Mouse (Mus musculus): Measurements from ENCODE around the gene Clasp1. TPM values are rescaled to one million over a fixed set of nuclear protein-coding genes. Genes with fewer than 3 reads are reported as not detected.

Gene Clasp1
- polyA plus RNA-seq, 1 experiment from 2014 or later, result 117 TPM

DNA sequence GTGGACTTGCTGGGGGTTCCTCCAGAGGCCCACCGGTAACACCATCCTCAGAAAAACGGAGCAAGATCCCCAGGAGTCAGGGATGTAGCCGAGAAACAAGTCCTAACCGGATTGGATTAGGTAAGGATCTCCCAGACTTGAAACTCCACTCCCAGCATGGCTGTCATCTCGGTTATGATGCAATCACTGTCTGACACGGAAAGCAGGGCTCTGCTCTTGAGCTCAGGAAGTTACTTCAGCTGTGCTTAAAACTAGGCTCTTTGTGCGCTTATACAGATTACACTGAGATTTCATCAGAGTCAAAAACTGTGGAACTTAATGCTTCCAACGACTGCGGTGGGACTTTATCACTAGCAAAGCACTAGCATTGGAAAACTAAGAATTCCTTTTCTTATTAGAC lies 136.5 kb downstream of the Clasp1 start:
- no peak for ATAC-seq (ENCODE audit: insufficient number of reproducible peaks, insufficient read depth, low FRiP score, low read depth)
- 73% methylated on average over 9 of the region's 9 CpGs for WGBS
- no peak overlapping the region for H3K9ac ChIP-seq (ENCODE audit: low read length)
- peaks cover 91% of the 10 kb centered on the region for H3K36me3 ChIP-seq (ENCODE audit: control insufficient read depth, insufficient read depth, low read length)
- H3K4me2 ChIP-seq (ENCODE audit: low read length), result no peak overlapping the region
- H3K4me1 ChIP-seq (ENCODE audit: control insufficient read depth in 2 of 2, insufficient read depth in 2 of 2, low read length in 2 of 2), result no peaks in the 10 kb centered on the region
- H3K27me3 ChIP-seq (ENCODE audit: control insufficient read depth, insufficient read depth, low read length), result no peaks in the 10 kb centered on the region
- no peak overlapping the region for H3K4me3 ChIP-seq (ENCODE audit: control insufficient read depth in 1 of 2, insufficient read depth in 1 of 2, low read depth in 1 of 2, low read length in 2 of 2)
- H3K27ac ChIP-seq (replicated peaks in 1 of 2; ENCODE audit: control insufficient read depth in 1 of 2, insufficient read depth in 1 of 2, low read depth in 2 of 2, low read length in 2 of 2), result no peak overlapping the region
- H3K9me3 ChIP-seq (ENCODE audit: control insufficient read depth, low read length), result no peaks in the 10 kb centered on the region

GRCm38 (mm10) chr1:118529213-118529612 lies 140.4 kb downstream of the Clasp1 start:
- H3K36me3 ChIP-seq (ENCODE audit: control insufficient read depth, insufficient read depth, low read length), result peaks cover 100% of the 10 kb centered on the region
- H3K9ac ChIP-seq (ENCODE audit: low read length), result no peak overlapping the region
- ATAC-seq (ENCODE audit: insufficient number of reproducible peaks, insufficient read depth, low FRiP score, low read depth), result no peak
- H3K4me1 ChIP-seq (ENCODE audit: control insufficient read depth in 2 of 2, insufficient read depth in 2 of 2, low read length in 2 of 2), result no peaks in the 10 kb centered on the region
- no peak overlapping the region for H3K27ac ChIP-seq (replicated peaks in 1 of 2; ENCODE audit: control insufficient read depth in 1 of 2, insufficient read depth in 1 of 2, low read depth in 2 of 2, low read length in 2 of 2)
- no peak overlapping the region for H3K4me2 ChIP-seq (ENCODE audit: low read length)
- H3K27me3 ChIP-seq (ENCODE audit: control insufficient read depth, insufficient read depth, low read length), result no peaks in the 10 kb centered on the region
- WGBS, result 94% methylated on average over 1 of the region's 1 CpGs
- H3K9me3 ChIP-seq (ENCODE audit: control insufficient read depth, low read length), result no peaks in the 10 kb centered on the region
- no peak overlapping the region for H3K4me3 ChIP-seq (ENCODE audit: control insufficient read depth in 1 of 2, insufficient read depth in 1 of 2, low read depth in 1 of 2, low read length in 2 of 2)

DNA sequence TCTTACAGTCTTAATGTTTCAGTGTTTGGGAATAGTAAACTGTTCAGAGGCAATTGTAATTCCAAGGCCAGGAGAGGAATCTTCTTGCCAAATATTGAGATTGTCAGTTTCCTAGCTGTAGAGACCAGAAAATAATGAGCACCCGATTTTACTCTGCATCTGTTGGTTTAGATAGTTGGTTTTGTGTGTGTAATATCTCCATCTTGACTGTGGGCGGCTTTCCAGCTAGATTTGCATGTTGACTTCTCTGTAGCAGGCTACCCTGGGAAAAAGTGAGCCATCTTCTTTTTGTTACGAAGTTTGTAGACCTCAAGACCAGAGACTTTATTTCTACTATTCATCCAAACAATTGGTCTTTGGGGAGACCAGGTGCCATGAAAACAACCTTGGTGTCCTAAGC lies 142.4 kb downstream of the Clasp1 start:
- Histone ChIP-seq H3K4me3 (ENCODE audit: control insufficient read depth in 1 of 2, insufficient read depth in 1 of 2, low read depth in 1 of 2, low read length in 2 of 2) (no peak overlapping the region), H3K9me3 (ENCODE audit: control insufficient read depth, low read length) (no peaks in the 10 kb centered on the region), H3K36me3 (ENCODE audit: control insufficient read depth, insufficient read depth, low read length) (peaks cover 100% of the 10 kb centered on the region), H3K27ac (replicated peaks in 1 of 2; ENCODE audit: control insufficient read depth in 1 of 2, insufficient read depth in 1 of 2, low read depth in 2 of 2, low read length in 2 of 2) (no peak overlapping the region), H3K9ac (ENCODE audit: low read length) (no peak overlapping the region), H3K4me1 (ENCODE audit: control insufficient read depth in 2 of 2, insufficient read depth in 2 of 2, low read length in 2 of 2) (no peaks in the 10 kb centered on the region), H3K4me2 (ENCODE audit: low read length) (no peak overlapping the region), H3K27me3 (ENCODE audit: control insufficient read depth, insufficient read depth, low read length) (no peaks in the 10 kb centered on the region)
- ATAC-seq (ENCODE audit: insufficient number of reproducible peaks, insufficient read depth, low FRiP score, low read depth), result no peak
- 86% methylated on average over 3 of the region's 3 CpGs for WGBS

GRCm38 (mm10) chr1:118536021-118536420 lies 147.2 kb downstream of the Clasp1 start:
- 89% methylated on average over 15 of the region's 15 CpGs for WGBS
- no peak overlapping the region for H3K9ac ChIP-seq (ENCODE audit: low read length)
- no peaks in the 10 kb centered on the region for H3K27me3 ChIP-seq (ENCODE audit: control insufficient read depth, insufficient read depth, low read length)
- H3K36me3 ChIP-seq (ENCODE audit: control insufficient read depth, insufficient read depth, low read length), result peaks cover 97% of the 10 kb centered on the region
- H3K4me2 ChIP-seq (ENCODE audit: low read length), result no peak overlapping the region
- no peak overlapping the region for H3K4me3 ChIP-seq (ENCODE audit: control insufficient read depth in 1 of 2, insufficient read depth in 1 of 2, low read depth in 1 of 2, low read length in 2 of 2)
- H3K27ac ChIP-seq (replicated peaks in 1 of 2; ENCODE audit: control insufficient read depth in 1 of 2, insufficient read depth in 1 of 2, low read depth in 2 of 2, low read length in 2 of 2), result no peak overlapping the region
- no peak for ATAC-seq (ENCODE audit: insufficient number of reproducible peaks, insufficient read depth, low FRiP score, low read depth)
- no peaks in the 10 kb centered on the region for H3K4me1 ChIP-seq (ENCODE audit: control insufficient read depth in 2 of 2, insufficient read depth in 2 of 2, low read length in 2 of 2)
- no peaks in the 10 kb centered on the region for H3K9me3 ChIP-seq (ENCODE audit: control insufficient read depth, low read length)

GRCm38 (mm10) chr1:118539046-118539445 lies 150.2 kb downstream of the Clasp1 start:
- no peaks in the 10 kb centered on the region for H3K9me3 ChIP-seq (ENCODE audit: control insufficient read depth, low read length)
- H3K4me2 ChIP-seq (ENCODE audit: low read length), result no peak overlapping the region
- H3K4me3 ChIP-seq (ENCODE audit: control insufficient read depth in 1 of 2, insufficient read depth in 1 of 2, low read depth in 1 of 2, low read length in 2 of 2), result no peak overlapping the region
- H3K36me3 ChIP-seq (ENCODE audit: control insufficient read depth, insufficient read depth, low read length), result peaks cover 97% of the 10 kb centered on the region
- ATAC-seq (ENCODE audit: insufficient number of reproducible peaks, insufficient read depth, low FRiP score, low read depth), result no peak
- 84% methylated on average over 6 of the region's 6 CpGs for WGBS
- H3K27ac ChIP-seq (replicated peaks in 1 of 2; ENCODE audit: control insufficient read depth in 1 of 2, insufficient read depth in 1 of 2, low read depth in 2 of 2, low read length in 2 of 2), result no peak overlapping the region
- H3K4me1 ChIP-seq (ENCODE audit: control insufficient read depth in 2 of 2, insufficient read depth in 2 of 2, low read length in 2 of 2), result no peaks in the 10 kb centered on the region
- H3K9ac ChIP-seq (ENCODE audit: low read length), result no peak overlapping the region
- H3K27me3 ChIP-seq (ENCODE audit: control insufficient read depth, insufficient read depth, low read length), result no peaks in the 10 kb centered on the region

DNA sequence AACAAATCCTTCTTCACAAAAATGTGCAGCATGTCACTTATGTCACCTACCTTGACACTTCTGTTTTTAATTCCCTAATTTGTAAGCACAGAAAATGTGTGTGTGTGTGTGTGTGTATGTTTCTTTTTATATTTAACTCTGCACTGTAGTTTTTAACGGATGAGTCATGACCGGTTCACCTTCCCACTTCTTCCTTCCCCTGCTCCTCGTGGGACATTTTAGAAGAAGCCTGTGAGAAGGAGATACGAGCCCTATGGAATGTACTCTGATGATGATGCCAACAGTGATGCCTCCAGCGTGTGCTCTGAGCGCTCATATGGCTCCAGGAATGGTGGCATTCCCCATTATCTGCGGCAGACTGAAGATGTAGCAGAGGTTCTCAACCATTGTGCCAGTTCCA lies 154.0 kb downstream of the Clasp1 start:
- WGBS, result 85% methylated on average over 7 of the region's 7 CpGs
- no peak overlapping the region for H3K9ac ChIP-seq (ENCODE audit: low read length)
- no peak overlapping the region for H3K4me3 ChIP-seq (ENCODE audit: control insufficient read depth in 1 of 2, insufficient read depth in 1 of 2, low read depth in 1 of 2, low read length in 2 of 2)
- H3K36me3 ChIP-seq (ENCODE audit: control insufficient read depth, insufficient read depth, low read length), result peaks cover 96% of the 10 kb centered on the region
- no peak for ATAC-seq (ENCODE audit: insufficient number of reproducible peaks, insufficient read depth, low FRiP score, low read depth)
- H3K4me1 ChIP-seq (ENCODE audit: control insufficient read depth in 2 of 2, insufficient read depth in 2 of 2, low read length in 2 of 2), result no peaks in the 10 kb centered on the region
- no peaks in the 10 kb centered on the region for H3K9me3 ChIP-seq (ENCODE audit: control insufficient read depth, low read length)
- no peak overlapping the region for H3K4me2 ChIP-seq (ENCODE audit: low read length)
- no peaks in the 10 kb centered on the region for H3K27me3 ChIP-seq (ENCODE audit: control insufficient read depth, insufficient read depth, low read length)
- H3K27ac ChIP-seq (replicated peaks in 1 of 2; ENCODE audit: control insufficient read depth in 1 of 2, insufficient read depth in 1 of 2, low read depth in 2 of 2, low read length in 2 of 2), result no peak overlapping the region

DNA sequence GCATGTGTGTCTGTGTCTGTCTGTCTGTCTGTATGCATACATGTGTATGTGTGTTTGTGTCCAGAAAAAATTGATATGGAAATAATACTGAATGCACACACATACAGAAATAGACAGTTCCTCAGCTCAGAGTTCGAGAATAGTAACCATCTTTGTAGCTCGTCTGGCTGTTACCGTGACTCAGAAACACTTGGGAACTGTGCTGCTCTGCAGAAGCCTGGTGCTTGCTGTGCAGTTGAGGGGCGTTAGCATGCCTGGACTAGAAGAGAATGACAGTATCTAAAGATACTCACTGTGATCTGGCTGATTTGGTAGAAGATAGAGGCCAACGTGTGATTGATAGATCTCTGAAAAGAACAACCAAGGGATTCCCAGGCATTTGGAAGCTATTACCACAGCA lies 159.9 kb downstream of the Clasp1 start:
- H3K9ac ChIP-seq (ENCODE audit: low read length), result no peak overlapping the region
- peaks cover 98% of the 10 kb centered on the region for H3K36me3 ChIP-seq (ENCODE audit: control insufficient read depth, insufficient read depth, low read length)
- no peaks in the 10 kb centered on the region for H3K4me1 ChIP-seq (ENCODE audit: control insufficient read depth in 2 of 2, insufficient read depth in 2 of 2, low read length in 2 of 2)
- no peak overlapping the region for H3K4me3 ChIP-seq (ENCODE audit: control insufficient read depth in 1 of 2, insufficient read depth in 1 of 2, low read depth in 1 of 2, low read length in 2 of 2)
- ATAC-seq (ENCODE audit: insufficient number of reproducible peaks, insufficient read depth, low FRiP score, low read depth), result no peak
- H3K4me2 ChIP-seq (ENCODE audit: low read length), result no peak overlapping the region
- no peaks in the 10 kb centered on the region for H3K9me3 ChIP-seq (ENCODE audit: control insufficient read depth, low read length)
- 78% methylated on average over 5 of the region's 5 CpGs for WGBS
- no peaks in the 10 kb centered on the region for H3K27me3 ChIP-seq (ENCODE audit: control insufficient read depth, insufficient read depth, low read length)
- H3K27ac ChIP-seq (replicated peaks in 1 of 2; ENCODE audit: control insufficient read depth in 1 of 2, insufficient read depth in 1 of 2, low read depth in 2 of 2, low read length in 2 of 2), result no peak overlapping the region

- Histone ChIP-seq H3K9ac (ENCODE audit: low read length) (no peak overlapping the region), H3K9me3 (ENCODE audit: control insufficient read depth, low read length) (no peaks in the 10 kb centered on the region)
- 94% methylated on average over 5 of the region's 5 CpGs for WGBS
These were observed 162.3 kb downstream of the Clasp1 start for GRCm38 (mm10) chr1:118551152-118551551.

More at GRCm38 (mm10) chr1:118551152-118551551, 162.3 kb downstream of the Clasp1 start:
- Histone ChIP-seq H3K4me2 (ENCODE audit: low read length) (no peak overlapping the region), H3K27me3 (ENCODE audit: control insufficient read depth, insufficient read depth, low read length) (no peaks in the 10 kb centered on the region), H3K27ac (replicated peaks in 1 of 2; ENCODE audit: control insufficient read depth in 1 of 2, insufficient read depth in 1 of 2, low read depth in 2 of 2, low read length in 2 of 2) (no peak overlapping the region), H3K36me3 (ENCODE audit: control insufficient read depth, insufficient read depth, low read length) (peaks cover 99% of the 10 kb centered on the region), H3K4me3 (ENCODE audit: control insufficient read depth in 1 of 2, insufficient read depth in 1 of 2, low read depth in 1 of 2, low read length in 2 of 2) (no peak overlapping the region), H3K4me1 (ENCODE audit: control insufficient read depth in 2 of 2, insufficient read depth in 2 of 2, low read length in 2 of 2) (no peaks in the 10 kb centered on the region)
- ATAC-seq (ENCODE audit: insufficient number of reproducible peaks, insufficient read depth, low FRiP score, low read depth), result no peak
